32 mouse cellular contexts compared by ENCODE assay signal in genomic region chr2:61576497-61576896, GRCm38 (mm10).
"Had no signal": no experiment of that assay in that cellular context is flagged by ENCODE, and none has a peak within 500 bp of the region (broad histone marks: within the 10 kb centered on the region; RNA-seq: fewer than 3 reads in every experiment).

No protein-coding gene starts in this region.

- H3K36me3 ChIP-seq: heart, embryonic 10.5 days; heart, embryonic 12.5 days; heart, embryonic 13.5 days; heart, embryonic 15.5 days; hindbrain, embryonic 10.5 days; hindbrain, embryonic 12.5 days; hindbrain, embryonic 13.5 days; hindbrain, embryonic 15.5 days; intestine, embryonic 15.5 days; kidney, embryonic 15.5 days had no signal

- H3K4me1 ChIP-seq: heart, embryonic 10.5 days; heart, embryonic 12.5 days; heart, embryonic 15.5 days; hindbrain, embryonic 10.5 days; hindbrain, embryonic 12.5 days; hindbrain, embryonic 13.5 days; hindbrain, embryonic 15.5 days; intestine, embryonic 15.5 days had no signal

- DNase-seq: heart, postnatal 36 days; kidney, adult 11 months; kidney, adult 18-20 months; kidney, adult 2 months; kidney, adult 8-10 months; kidney, adult 9 months; kidney, postnatal 10 days; kidney, postnatal 14 days; kidney, postnatal 25 days; kidney, postnatal 36 days; kidney, postnatal 4 days; layer of hippocampus, adult 9-11 months; layer of hippocampus, postnatal 36 days had no signal

- ATAC-seq: hindbrain, embryonic 16.5 days; hindbrain, postnatal 0 days; inflammation-experienced regulatory T-cells, adult 6 months; intestine, embryonic 15.5 days; intestine, embryonic 16.5 days; intestine, postnatal 0 days had no signal

- H3K27ac ChIP-seq: heart, embryonic 10.5 days; heart, embryonic 13.5 days; heart, embryonic 15.5 days; hindbrain, embryonic 10.5 days; hindbrain, embryonic 12.5 days; hindbrain, embryonic 13.5 days; hindbrain, embryonic 14.5 days; hindbrain, embryonic 15.5 days; hindbrain, postnatal 0 days; intestine, embryonic 15.5 days; kidney, embryonic 15.5 days; kidney, postnatal 0 days; layer of hippocampus, adult 2 months had no signal

- H3K9ac ChIP-seq: heart, embryonic 12.5 days; heart, embryonic 13.5 days; heart, embryonic 15.5 days; hindbrain, embryonic 12.5 days; hindbrain, embryonic 13.5 days; hindbrain, embryonic 14.5 days; hindbrain, embryonic 15.5 days; intestine, embryonic 15.5 days; kidney, embryonic 15.5 days had no signal

- H3K9me3 ChIP-seq: heart, embryonic 10.5 days; heart, embryonic 12.5 days; heart, embryonic 13.5 days; heart, embryonic 15.5 days; hindbrain, embryonic 10.5 days; hindbrain, embryonic 12.5 days; hindbrain, embryonic 13.5 days; hindbrain, embryonic 15.5 days; intestine, embryonic 15.5 days; kidney, embryonic 15.5 days had no signal

- H3K27me3 ChIP-seq: heart, embryonic 12.5 days; heart, embryonic 13.5 days; heart, embryonic 15.5 days; hindbrain, embryonic 12.5 days; hindbrain, embryonic 13.5 days; hindbrain, embryonic 15.5 days; intestine, embryonic 15.5 days; kidney, embryonic 15.5 days had no signal

- H3K4me3 ChIP-seq: heart, embryonic 10.5 days; heart, embryonic 12.5 days; heart, embryonic 13.5 days; heart, embryonic 15.5 days; hindbrain, embryonic 10.5 days; hindbrain, embryonic 12.5 days; hindbrain, embryonic 13.5 days; hindbrain, embryonic 15.5 days; intestine, embryonic 15.5 days; kidney, embryonic 15.5 days; layer of hippocampus, adult 2 months had no signal

- H3K4me2 ChIP-seq: heart, embryonic 11.5 days; heart, embryonic 12.5 days; hindbrain, embryonic 12.5 days; hindbrain, embryonic 13.5 days; hindbrain, embryonic 14.5 days; hindbrain, embryonic 15.5 days; intestine, embryonic 15.5 days; kidney, embryonic 15.5 days had no signal
